ENCODE assay signal across 21 mouse cellular contexts in genomic region chr17:5166175-5166574, GRCm38 (mm10).
"Had no signal": no experiment of that assay in that cellular context is flagged by ENCODE, and none has a peak within 500 bp of the region (broad histone marks: within the 10 kb centered on the region; RNA-seq: fewer than 3 reads in every experiment).

No protein-coding gene starts in this region.

- ATAC-seq: liver, postnatal 0 days; lung, postnatal 0 days; midbrain, embryonic 16.5 days had no signal

- H3K4me2 ChIP-seq: kidney, embryonic 15.5 days; limb, embryonic 12.5 days; limb, embryonic 15.5 days; liver, embryonic 11.5 days; lung, embryonic 14.5 days; midbrain, embryonic 11.5 days had no signal

- H3K4me3 ChIP-seq: kidney, embryonic 15.5 days; limb, embryonic 12.5 days; limb, embryonic 15.5 days; myocyte had no signal

- H3K27me3 ChIP-seq: kidney, embryonic 15.5 days; limb, embryonic 12.5 days; limb, embryonic 15.5 days had no signal

- H3K9me3 ChIP-seq: kidney, embryonic 15.5 days; limb, embryonic 12.5 days; limb, embryonic 15.5 days had no signal

- H3K9ac ChIP-seq: kidney, embryonic 15.5 days; limb, embryonic 12.5 days; limb, embryonic 15.5 days; liver, embryonic 14.5 days; liver, postnatal 0 days; lung, embryonic 14.5 days had no signal

- H3K27ac ChIP-seq: kidney, embryonic 15.5 days; limb, embryonic 12.5 days; limb, embryonic 15.5 days; liver, embryonic 14.5 days; macrophage; stomach, postnatal 0 days had no signal

- H3K36me3 ChIP-seq: kidney, embryonic 15.5 days; limb, embryonic 12.5 days; limb, embryonic 15.5 days had no signal

- DNase-seq: kidney, adult 11 months; kidney, postnatal 14 days; kidney, postnatal 4 days; left cerebral cortex, postnatal 4 days; liver, postnatal 0 days; lung, embryonic 14.5 days; right cerebral cortex, postnatal 14 days; right cerebral cortex, postnatal 4 days; thymus, adult 2 months; thymus, postnatal 14 days had no signal
